Mouse (Mus musculus): ENCODE results near the gene Adamtsl5.

Adamtsl5 gene

DNA sequence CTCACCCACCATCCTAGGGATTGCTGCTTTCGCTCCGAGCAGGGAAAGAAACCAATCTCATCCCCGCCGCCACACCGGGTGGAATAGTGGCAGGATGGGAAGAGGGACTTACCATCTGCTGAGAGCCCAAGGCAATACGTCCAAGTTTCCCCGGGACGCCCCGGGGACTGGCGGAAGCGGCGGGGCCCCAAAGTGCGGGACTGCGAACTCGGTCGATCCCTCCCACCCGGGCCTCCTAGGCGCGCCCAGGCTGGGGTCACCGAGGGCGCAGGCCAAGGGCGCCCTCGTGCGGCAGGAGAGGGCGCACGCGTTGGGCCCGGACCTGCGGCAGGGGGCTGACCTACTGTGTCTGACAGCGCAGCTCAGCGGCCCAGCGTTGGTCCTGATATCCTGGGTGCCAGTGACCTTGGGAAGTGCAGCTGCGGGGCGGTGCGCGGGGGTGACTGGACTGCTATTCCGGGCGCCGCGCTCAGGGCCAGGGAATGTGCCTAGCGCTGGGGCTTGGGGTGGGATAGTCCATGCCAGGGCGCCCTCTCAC, at the start of gene Adamtsl5:
TSS of gene Adamtsl5 (minus strand) at position 169 of the 538 bp plus-strand sequence.
- no peak for DNase-seq (ENCODE audit: extremely low read depth, low read depth)

DNA sequence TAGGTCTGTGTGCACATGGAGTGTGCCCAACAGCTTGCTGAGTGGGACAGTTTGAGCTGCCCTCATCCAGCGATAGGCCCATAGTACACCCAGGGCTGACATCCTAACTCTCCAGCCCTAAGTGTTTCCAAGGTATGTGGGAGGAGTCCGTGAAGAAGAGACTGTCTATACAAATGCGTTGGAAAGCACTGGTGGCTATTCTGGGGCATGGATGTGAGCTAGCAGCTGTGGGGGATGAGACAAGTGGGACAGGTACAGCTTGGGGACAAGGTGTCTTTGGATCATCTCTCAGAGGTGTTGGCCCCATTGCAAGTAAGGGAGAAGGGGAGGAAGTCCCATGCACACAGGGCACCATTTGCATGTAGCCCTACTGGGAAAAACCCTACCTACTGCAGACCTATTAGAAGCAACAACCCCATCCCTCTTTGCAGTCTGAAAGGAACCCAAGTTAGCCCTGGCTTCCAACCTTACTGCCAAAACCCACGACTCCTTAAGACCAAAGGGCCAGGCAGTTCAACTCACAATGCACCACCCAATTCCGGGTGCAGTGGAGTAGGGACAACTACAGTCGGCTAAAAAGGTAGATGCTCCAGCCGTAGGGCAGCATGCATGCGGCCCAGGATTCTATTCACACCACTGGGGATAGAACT, 49.4 kb upstream of the Adamtsl5 start:
- DNase-seq (ENCODE audit: extremely low read depth, low read depth), result no peak

DNA sequence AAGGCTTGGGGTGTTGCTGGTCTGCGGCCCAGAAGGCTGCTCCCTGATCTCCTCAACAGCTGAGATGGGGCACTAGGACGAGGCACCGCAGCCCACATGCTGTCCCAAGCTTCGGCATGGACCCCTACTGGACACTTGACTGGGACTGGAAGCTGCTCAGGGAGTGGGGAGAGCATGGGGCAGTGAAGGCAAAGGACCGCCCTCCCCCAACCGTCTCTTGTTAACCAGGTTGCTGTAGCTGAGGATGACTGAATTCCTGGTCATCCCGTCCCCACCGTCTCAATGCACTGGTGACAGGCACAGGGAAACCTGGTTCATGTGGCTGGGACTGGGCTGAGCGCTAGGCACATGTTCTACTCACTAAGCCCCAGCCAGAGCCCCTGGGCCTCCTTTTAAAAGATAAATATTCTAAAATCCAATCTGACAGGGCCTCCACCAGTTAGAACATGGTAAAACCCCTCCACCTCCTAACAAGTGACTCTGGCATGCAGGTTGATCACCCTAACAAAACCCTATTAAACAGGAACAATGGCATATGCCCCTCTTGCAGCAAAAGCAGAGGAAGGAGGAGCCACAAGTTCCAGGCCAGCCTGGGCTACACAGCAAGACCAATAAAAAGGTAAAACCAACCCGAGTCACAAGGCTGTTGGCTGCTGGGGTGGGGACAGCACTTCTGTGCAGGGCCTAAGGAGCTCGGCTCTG, 48.8 kb upstream of the Adamtsl5 start:
- no peak for DNase-seq (ENCODE audit: extremely low read depth, low read depth)

DNA sequence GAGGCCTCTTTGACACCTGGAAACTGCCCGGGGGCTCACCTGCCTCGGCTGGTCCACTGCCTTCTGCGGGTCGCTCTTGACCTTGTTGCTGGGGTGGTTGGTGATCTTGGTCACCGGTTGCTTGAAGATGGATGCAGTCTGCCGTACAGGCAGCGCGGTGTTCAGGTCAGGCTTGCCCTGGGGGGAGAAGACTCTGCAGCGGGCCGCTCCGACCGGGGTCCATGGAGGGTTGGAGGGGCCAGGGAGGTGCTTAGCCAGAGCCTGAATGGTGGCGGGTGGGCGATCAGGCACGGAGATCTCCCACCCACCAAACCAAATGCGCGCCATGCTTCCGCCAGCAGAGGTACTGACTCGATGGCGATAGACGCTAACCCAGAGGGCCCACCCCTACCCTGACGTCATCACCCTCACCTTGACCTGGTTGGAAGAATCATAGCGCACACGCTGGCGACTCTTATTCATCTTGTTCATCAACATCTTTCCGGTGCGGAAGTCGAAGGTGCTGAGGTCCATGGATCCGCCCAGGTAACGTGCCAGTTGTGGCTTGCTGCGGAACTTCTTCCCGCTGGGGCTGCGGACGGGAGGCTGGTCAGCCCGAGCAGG, 46.9 kb upstream of the Adamtsl5 start:
- no peak for DNase-seq (ENCODE audit: extremely low read depth, low read depth)

DNA sequence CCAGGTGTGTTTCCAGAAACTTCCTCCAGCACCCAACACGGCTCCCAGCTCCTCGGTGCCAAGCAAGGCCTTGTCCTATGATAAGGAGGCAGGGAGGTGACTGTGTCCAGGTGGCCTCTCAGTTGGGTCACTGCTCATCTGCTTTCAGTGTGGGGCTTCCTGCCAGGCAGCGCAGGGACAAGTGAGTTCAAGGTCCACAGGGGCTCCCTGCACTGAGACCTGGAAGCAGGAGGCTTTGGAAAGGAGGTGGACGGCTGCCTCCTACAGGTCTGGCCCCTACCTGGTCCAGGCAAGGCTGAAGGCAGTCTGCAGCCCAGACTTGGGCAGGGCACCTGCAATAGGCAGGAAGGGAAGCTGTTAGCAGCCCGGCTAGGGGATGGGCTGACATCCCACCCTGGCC, 44.5 kb upstream of the Adamtsl5 start:
- no peak for DNase-seq (ENCODE audit: extremely low read depth, low read depth)

DNA sequence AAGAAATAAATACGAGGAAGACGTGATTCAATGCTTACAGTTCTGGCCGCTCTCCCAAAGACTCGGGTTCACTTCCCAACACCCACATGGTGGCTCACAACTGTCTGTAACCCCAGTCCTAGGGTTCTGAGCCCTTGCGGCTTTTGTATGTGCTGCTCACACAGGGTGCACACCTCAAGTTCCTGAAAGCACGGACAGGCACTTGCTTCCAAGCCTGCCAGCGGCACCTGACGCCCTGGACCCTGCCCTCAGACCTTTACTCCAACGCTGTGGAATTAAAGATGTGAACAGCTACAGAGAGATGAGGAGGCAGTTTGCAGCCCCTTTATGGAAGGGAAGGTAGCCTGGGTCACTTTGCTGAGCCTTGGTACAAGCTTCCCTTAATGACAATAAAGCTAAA, 42.5 kb upstream of the Adamtsl5 start:
- no peak for DNase-seq (ENCODE audit: extremely low read depth, low read depth)

DNA sequence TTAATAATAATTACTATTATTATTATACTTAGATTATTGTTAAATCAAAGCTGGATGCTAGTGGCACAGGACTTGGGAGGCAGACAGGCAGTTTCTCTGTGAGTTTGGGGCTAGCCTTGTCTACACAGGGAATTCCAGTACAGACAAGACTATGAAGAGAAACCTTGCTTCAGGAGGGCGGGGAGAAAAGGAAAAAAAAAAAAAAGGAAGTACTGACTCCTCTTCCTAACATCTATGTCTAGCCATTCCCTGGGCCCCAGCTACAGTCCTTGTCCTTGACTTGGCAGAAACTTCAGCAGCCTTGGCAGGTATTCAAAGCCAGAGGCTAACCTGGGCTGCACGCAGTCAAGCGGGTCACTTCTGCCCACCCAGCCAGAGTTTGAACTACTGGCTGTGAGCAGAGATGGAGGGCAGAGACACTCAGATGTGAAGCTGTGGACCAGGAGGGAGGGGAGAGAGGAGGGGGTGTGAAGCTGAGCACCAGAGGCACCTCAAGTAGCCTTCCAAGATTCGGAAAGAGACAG, 41.0 kb upstream of the Adamtsl5 start:
- DNase-seq (ENCODE audit: extremely low read depth, low read depth), result no peak

DNA sequence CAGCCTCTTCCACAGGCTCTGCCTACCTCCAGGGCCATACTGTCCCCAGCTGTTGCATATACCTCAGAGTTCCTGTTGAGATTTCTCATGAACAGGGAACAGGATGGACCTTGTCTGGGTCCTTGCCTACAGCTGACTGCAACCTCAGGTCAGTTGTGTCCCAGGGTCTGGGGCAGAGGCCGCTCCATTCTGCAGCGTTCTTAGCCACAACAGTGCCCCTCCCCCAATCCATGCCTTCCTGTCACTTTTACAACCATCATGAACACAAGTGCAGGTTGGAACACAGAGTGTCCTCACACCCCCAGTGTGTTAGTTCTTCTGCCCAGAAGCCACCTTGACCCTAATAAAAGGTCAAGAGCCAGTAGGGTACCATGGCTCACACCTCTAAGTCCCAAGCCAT, 40.5 kb upstream of the Adamtsl5 start:
- no peak for DNase-seq (ENCODE audit: extremely low read depth, low read depth)

DNA sequence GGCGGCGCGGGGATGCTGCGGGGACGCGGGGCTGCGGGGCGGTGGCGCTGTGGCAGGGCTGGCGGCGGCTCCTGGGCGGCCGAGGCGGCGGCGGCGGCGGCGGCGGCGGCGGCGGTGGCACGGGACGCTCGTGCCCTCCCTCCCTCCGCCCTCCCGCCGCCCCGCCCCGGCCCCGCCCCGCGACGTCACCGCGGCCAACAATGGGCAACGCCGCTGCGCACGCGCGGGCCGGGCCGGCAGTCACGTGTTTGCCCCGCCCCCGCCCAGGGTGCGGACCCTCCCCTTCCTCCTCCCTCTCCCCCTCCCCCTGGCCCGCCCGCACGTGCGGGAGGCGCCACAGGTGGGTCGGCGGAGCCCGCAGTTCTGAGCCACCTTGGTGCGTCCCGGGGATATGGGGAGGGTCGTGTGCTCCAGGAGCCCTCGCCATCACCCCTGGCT, 39.3 kb upstream of the Adamtsl5 start, which contains the start of gene Mex3d:
TSS of gene Mex3d (minus strand) at position 138 of the 438 bp plus-strand sequence.
- no peak for DNase-seq (ENCODE audit: extremely low read depth, low read depth)

DNA sequence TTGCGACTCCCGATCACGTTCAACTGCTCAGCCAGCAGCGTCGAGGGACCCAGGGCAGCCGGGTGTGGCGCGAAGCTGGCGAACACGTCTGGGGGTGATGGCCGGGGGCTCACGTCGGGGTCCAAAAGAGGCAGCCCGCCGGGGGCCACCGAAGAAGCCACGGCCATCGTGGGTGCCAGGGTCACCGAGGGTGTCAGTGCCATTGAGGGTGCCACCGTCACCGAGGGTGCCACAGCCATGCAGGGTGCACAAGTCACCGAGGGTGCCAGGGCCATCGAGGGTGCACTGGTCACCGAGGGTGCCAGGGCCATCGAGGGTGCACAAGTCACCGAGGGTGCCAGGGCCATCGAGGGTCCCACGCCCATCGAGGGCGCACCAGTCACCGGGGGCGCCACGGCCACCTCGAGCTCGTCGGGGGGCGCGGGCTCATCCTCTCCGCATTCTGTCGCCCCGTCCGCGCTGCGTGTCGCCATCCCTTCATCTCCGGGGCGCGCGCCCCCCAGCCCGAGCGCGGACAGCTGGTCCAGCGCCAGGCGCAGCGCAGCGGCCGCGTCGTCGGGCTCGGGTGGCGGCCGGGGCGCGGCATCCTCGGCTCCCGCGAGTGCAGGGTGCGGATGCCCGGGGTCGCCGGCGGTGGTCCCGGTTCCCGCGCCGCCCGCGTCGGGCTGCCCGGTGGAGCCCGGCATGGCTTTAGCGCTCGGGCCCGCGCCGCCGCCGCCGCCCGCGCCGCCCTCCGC, 38.7 kb upstream of the Adamtsl5 start:
- DNase-seq (ENCODE audit: extremely low read depth, low read depth), result no peak

DNA sequence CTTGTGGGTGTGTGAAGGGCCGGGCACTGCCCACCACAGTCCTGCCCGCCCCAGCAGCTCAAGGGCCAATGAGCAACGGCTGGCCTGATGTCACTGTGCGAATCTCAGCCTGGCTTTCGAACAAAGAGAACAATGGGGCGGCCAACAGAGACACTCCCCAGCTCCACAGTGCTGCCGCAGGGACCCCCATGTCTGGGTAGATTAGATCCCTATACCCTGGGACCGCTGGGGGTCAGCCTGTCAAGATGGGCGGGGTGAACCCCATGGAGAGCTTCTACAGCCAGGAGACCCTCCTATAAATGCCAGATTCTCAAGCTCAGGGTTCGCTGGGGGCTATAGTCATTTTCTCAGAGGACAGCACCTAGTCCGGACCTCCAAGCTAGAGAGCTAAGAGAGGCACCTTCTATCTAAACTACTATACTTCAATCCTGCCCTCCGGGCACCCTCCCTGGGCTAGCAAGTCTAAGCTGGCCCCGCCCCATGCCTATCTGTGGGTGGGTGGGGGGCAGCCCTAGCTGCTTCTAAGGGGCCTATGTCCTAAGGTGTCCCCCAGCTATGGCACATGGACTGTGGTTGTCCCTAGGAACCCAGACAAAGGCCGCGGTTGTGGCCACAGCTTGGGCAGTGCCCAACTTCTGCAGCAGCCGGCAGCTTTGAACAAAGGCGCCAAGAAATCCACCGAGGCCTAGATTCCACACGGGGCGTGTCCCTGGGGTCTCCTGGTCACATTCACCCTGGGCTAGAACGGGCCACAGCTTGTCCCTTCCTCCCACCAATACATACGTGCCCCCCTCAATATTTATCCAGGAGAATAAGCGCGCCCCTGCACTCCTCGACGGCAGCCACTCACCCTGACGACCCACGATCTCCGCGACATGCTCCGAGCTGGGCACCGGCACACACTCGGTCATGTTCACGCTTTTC, 37.9 kb upstream of the Adamtsl5 start:
- DNase-seq (ENCODE audit: extremely low read depth, low read depth), result no peak

DNA sequence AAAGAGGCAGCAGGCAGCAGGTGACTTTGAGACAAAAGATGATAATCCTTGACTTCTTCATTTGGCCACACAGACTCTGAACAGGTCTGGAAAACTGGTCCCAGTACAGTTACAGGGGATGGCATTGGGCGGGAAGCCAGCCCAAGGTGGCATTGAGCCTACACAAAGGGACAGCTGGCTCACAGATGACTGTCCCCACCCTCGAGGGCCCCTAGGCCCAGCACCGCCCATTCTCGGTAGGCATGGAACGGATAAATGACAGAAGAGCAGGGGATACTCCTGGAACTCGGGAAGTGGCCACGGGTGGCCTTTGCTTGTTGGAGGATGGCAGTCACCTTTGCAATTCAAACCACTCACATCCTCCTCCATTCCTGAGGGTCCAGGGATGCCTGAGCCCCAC, 37.1 kb upstream of the Adamtsl5 start:
- DNase-seq (ENCODE audit: extremely low read depth, low read depth), result no peak

DNA sequence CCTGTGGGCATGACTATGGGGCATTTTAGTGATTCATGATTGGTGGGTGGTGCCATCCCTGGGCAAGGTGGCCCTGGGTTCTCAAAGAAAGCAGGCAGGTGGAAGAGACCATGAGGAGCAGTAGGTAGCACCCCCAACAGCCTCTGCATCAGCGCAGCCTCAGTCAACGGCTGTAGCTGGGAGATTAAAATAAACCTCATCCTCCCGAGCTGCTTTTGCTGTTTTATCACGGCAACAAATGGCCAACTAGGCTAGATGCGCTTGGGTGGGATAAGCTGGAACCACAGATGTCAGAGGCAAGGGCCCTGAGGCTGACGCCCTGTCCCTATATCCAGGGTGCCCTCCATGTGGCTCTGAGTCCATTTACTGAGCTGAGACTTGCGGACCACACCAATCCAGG, 36.5 kb upstream of the Adamtsl5 start:
- no peak for DNase-seq (ENCODE audit: extremely low read depth, low read depth)

DNA sequence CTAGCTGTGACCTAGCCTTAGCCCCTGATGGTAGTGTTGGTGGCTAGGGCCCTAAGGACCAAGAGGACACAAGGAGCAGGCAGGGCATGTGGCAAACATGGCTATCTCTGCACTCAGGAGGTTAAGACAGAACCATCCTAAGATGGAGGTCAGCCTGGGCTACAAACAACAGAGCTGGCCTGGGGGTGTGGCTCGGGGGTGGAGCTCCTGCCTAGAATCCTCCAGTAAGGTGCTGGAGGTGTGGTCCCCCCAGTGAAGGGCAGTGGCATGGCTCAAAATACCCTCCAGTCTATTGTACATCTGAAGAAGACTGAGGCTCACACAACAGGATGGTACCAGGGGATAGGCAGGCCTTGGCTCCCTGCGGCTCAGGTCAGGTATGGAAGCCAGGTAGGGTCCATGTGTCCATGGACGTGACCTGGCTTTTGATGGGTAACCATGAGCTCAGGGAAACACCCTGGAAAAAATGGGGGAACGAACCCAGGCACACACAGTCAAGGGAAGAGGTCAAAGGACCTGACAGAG, 36.0 kb upstream of the Adamtsl5 start:
- DNase-seq (ENCODE audit: extremely low read depth, low read depth), result no peak

DNA sequence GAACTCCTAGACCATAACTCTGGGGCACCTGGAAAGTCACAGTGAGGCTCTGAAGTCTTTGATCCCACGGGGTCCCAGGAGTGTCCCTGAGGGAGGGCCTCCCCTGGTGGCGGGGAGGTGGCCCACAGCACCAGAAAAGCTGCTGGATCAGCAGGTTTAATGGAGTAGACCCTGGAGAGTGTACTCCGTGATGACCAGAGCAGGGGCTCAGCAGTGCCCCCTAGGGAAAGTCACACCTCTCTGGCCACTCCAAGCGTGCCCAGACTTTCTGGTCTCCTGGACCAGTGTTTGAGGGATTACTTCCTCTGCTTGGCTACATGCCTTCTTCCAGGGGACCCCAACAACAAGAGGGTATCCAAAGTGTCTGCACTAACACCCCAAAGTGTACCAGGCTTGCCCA, 35.2 kb upstream of the Adamtsl5 start:
- DNase-seq (ENCODE audit: extremely low read depth, low read depth), result no peak

DNA sequence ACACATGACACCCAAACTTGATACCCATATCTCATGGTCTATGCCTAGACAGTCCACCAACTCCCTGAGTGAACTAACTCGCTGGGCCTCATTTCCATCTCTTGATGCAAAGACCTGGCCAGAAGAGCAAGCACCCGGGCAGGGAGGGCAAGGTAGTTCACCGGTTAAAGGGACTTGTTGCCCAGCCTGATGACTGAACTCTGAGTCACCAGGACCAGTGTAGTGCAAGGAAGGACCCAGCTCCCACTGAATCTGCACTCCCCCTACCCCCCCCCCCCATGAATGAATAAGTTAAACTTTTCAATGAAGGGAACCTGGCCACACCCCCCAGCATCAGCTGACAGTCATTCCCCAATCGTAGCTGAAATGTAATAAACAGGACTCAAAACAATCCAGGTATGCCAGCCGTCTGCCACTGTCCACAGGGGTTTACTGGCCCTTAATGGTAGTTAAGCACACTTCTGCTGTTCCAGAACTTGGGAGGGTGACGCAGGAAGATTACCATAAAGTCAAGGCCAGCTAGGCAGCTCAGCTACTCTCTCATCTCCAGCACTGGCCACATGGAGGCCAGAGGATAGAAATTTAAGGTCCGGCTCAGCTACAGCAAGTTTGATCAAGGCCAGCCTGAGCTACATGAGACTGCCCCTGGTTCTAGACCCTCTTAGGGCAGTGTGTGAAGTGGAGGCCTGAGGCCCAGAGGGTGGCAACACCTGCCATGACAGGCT, 34.6 kb upstream of the Adamtsl5 start:
- DNase-seq (ENCODE audit: extremely low read depth, low read depth), result no peak

DNA sequence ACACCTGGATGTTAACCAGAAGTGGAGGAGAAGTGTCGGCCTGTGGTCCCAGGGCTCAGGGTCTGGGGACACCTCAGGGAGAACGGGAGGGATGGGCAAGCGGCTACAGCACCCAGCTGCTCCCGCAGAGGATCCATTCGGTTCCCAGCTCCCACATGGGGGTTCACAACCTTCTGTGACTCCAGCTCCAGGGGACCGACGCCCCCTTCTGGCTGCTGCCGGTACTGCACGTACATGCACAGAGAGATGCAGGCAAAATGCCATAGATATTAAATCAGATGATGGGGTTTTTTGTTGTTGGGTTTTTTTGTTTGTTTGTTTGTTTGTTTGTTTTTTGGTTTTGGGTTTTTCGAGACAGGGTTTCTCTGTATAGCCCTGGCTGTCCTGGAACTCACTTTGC, 29.5 kb upstream of the Adamtsl5 start:
- DNase-seq (ENCODE audit: extremely low read depth, low read depth), result no peak

DNA sequence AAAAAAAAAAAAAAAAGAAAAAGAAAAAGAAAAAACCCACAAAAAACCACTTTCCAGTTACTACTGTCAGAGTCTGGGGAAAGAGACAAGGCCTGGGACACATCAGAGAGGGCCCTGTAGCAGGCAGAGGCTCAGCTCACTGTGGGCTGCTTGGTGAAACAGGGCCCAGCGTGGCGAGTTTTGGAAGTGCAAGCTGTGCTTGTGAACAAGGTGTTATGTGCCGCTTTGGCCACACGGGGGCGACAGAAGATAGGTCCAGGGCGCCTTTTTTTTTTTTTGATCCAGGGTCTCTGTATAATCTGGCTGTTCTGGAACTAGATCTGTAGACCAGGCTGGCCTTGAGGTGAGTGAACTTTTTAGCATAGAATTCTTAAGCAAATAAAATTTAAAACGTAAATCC, 27.9 kb upstream of the Adamtsl5 start:
- peak; percentile 78 for DNase-seq (ENCODE audit: extremely low read depth, low read depth)

DNA sequence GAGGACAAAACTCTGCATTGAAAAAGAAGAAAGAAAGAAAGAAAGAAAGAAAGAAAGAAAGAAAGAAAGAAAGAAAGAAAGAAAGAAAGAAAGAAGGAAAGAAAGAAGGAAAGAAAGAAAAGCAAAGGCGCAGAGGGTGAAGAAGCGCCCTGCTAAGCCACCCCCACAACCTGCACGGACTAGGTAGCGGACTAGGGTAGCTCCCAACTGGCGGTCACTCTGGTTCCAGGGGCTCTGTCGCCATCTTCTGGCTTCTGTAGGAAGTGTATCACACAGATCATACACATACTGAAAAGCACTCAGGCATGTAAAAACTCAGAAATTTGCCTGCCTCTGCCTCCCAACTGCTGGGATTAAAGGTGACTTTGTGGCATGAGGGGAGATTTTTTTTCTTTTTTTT, 25.9 kb upstream of the Adamtsl5 start:
- DNase-seq (ENCODE audit: extremely low read depth, low read depth), result peak; percentile 68

All from MEL-GATA-1-ER (cell line).